Mouse (Mus musculus): ENCODE results near the gene Plk5.
A peak's percentile ranks its signal among the peaks of the same experiment; 100 is the strongest.

Plk5 gene

DNA sequence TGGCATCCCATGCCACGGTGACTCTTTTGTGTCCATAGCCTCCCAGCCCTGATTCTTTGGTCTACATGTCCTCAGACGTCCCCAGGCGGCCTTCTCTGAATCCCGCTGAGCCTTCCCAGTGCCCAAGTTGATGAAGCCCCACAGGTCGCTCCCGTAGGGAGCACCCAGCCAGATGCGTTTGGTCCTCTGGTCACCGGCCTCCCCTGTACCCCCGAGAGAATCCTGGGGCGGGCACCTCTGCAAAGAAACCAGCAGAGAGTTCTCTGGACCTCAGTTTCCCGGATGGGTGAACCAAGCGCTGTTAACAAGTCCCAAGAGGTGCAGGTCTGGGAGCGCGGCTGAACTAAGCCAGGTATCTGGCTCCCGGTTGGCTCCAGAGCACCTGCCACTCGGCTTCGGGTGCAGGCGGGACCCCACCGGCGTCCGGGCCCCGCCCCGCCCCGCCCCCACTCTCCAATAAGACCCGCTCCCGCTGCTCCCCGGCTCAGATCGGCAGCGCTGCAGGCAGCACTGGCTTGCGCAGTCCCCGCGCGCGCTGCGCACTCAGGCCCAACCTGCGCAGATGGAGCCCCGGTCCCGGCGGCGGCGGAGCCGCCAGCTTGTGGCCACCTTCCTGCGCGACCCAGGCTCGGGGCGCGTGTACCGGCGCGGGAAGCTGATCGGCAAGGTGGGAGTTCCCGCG is at the start of gene Plk5:
Gene Plk5 (plus strand): TSS at position 459 of the 682 bp plus-strand sequence.
- DNase-seq: no peak

DNA sequence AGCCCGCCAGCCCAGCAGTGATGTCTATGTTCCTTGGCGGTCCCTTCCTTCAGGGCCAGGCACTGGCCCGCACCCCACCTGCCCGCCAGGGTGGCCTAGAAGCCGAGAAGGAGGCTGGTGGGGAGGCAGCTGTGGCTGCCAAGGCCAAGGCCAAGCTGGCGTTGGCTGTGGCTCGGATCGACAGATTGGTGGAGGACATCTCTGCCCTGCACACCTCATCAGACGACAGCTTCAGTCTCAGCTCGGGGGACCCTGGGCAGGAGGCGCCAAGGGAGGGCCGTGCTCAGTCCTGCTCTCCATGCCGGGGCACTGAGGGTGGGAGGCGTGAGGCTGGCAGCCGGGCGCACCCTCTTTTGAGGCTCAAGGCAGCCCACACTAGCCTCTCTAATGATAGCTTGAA is 44.7 kb upstream of the Plk5 start:
- no peak for DNase-seq

DNA sequence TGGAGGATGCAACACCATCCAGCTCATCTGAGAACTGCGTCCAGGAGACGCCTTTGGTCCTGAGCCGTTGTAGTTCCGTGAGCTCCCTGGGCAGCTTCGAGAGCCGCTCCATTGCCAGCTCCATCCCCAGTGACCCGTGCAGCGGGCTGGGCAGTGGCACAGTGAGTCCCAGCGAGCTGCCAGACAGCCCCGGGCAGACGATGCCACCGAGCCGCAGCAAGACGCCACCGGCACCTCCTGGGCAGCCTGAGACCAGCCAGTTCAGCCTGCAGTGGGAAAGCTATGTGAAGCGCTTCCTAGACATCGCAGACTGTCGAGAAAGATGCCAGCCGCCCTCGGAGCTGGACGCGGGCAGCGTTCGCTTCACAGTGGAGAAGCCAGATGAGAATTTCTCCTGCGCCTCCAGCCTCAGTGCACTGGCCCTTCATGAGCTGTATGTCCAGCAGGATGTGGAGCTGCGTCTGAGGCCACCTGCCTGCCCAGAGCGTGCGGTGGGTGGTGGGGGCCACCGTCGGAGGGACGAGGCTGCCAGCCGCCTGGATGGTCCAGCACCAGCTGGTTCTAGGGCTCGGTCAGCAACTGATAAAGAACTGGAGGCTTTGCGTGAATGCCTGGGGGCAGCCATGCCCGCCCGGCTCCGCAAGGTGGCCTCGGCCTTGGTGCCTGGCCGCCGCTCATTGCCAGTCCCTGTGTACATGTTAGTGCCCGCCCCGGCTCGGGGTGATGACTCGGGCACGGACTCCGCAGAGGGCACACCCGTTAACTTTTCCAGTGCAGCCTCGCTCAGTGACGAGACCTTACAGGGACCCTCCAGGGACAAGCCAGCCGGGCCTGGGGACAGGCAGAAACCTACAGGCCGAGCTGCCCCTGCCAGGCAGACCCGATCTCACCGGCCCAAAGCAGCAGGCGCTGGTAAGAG is 43.4 kb upstream of the Plk5 start:
- DNase-seq: no peak

DNA sequence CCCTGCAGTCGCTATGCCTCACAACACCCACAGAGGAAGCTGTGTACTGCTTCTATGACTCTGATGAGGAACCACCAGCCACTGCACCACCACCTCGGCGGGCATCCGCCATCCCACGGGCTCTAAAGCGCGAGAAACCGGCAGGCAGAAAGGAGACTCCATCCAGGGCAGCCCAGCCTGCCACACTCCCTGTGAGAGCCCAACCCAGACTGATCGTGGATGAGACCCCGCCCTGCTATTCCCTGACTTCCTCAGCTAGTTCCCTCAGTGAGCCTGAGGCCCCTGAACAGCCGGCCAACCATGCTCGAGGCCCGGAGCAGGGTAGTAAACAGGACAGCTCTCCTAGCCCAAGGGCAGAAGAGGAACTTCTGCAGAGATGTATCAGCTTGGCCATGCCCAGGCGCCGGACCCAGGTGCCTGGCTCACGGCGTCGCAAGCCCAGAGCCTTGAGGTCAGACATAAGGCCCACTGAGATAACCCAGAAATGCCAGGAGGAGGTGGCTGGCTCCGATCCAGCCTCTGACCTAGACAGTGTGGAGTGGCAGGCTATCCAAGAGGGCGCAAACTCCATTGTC is 42.5 kb upstream of the Plk5 start:
- DNase-seq: peak; percentile 75 to 77

DNA sequence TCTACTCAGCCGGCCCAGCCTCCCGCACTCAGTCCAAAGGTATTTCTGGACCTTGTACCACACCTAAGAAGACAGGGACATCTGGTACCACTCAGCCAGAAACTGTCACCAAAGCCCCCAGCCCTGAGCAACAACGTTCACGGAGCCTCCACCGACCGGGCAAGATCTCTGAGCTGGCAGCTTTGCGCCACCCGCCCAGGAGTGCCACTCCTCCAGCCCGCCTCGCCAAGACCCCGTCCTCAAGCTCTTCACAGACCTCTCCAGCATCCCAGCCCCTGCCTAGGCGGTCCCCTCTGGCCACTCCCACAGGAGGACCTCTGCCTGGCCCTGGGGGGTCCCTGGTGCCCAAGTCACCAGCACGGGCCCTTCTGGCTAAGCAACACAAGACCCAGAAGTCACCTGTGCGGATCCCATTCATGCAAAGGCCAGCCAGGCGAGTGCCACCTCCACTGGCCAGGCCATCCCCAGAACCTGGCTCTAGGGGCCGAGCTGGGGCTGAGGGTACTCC is 41.7 kb upstream of the Plk5 start:
- no peak for DNase-seq

DNA sequence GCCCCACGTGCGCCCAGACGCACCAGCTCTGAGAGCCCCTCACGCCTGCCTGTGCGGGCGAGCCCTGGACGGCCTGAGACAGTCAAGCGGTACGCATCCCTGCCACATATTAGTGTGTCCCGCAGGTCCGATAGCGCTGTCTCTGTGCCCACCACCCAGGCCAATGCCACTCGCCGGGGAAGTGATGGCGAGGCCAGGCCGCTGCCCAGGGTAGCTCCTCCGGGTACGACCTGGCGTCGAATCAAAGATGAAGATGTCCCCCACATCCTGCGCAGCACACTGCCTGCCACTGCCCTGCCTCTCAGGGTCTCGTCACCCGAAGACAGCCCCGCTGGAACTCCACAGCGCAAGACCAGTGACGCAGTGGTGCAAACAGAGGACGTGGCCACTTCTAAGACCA is 40.9 kb upstream of the Plk5 start:
- no peak for DNase-seq

DNA sequence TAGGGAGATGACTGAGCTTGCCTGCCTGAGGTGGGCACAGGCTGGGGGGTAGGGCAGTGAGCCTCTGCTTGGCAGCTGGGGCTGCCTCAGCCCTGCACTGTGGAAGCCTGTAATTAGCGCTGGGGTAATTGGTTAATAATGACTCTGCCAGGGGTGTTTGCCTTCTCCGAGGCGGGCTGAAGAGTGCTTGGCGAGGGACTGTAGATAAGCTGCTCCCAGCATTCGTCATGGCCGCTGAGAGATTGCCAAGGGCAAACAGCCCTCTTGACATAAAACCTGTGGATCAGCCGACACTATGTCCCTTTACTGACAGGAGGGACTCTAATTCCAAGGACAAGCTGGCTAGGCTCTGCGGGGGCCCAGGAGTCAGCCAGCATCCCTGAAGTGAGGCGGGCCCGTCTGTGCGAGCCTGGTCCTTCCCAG is 39.9 kb upstream of the Plk5 start:
- DNase-seq: no peak

DNA sequence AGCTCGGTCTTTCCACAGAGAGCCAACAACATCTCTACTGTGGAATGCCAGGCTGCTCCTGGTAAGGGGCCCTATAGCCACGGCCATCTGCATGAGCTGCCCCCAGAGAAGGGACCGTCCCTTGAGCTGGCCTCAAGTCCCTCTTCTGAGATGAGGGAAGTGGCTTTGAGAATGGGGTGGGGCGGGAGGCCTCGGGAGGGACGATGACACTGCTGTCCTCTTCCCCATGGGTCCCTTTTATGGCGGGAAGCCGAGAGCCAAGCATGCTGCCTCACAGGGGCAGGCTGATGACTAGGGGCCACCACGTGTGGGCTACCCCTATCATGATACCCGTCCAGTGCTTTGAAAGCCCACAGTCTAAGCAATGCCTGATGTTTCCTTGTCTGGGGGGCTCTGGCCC is 39.2 kb upstream of the Plk5 start:
- no peak for DNase-seq

DNA sequence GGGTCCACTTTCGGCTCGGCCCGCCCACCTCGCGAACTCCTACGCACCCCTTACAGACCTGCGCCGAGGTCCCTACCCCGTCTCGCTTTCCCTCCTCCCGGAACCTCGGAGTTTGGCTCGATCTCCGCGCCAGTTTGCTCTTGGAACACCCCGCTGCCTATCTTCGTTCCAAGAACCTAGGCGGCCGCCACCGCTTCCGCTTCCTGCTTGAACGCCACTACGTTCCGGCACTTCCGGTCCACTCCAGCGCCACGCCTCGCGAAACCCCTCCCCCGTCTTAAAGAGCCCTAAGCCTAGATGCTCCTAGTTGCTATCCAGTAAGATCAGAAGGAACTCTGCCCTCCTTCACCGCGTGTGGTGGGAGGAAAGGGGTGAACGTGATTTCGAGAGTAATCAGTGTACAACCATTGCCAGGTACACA is 35.9 kb upstream of the Plk5 start, which contains the start of gene 2310011J03Rik:
Gene 2310011J03Rik (minus strand): TSS at position 198 of the 421 bp plus-strand sequence.
- DNase-seq: peak; percentile 92

DNA sequence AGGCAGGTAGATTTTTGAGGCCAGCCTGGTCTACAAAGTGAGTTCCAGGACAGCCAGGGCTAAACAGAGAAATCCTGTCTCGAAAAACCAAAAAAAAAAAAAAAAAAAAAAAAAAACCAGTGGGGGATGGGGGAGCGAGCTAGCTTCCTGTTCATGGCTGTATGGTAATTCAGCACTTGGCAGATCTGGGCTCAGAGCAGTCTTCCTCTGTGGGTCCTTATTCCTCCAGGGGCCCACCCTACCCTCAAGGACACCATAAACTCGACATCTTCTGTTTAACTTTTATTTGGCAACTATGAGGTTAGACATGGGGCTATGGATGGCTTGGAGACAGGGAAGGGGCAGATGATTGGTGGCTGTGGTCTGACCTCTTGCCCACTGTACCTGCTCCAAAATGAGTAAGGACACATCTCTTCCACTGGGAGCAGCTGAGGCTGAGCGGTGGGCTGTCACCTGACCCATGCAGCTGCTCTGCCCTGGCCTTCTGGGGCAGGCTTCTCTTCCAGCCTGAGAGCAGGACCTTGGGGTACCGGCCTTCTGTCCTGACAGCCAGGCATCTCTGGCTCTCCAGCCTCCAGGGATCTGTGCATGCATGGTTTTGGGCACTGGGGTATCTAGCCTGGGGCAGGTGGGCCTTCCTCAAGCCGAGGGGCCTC is 35.1 kb upstream of the Plk5 start:
- no peak for DNase-seq

DNA sequence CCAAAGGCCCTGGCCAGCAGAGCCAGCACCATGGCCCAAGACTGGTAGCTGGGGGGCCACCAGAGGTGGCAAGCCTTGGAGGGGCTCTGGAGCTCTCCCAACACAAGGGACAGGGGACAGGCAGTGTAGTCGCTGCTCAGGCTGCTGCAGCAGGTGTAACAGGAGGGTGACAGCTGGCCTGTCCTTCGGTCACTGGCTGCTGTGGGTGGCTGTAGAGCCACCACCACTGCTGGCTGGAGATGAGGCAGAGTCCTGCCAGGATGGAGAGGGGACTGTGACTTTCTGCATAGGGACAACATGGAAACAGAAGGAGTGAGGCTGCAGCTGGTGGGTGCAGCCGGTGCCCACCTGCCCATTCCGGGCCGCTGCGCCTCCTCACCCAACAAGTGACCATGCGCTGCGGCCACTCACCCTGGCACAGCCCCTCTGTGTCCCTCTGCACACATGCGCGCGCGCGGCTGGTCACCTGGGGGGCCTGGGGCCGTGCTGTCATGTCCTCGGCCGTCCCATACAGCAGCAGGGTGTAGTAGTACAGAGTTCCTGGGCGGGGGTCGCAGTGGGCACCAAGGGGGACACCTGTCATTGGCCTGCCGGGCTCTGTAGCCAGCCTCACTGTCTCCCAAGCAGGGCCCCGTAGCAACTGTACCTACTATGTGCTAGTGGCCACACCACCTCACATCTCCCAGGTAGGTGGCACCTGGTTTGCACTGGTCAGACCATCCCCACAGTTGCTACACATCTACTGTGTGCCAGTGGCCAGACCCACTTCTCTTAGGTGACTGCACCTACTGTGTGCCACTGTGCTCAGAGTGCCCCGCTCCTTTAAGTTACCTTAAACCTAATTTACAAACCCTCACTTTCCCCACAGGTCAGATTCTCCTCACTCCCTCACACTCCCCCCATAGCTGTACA is 34.3 kb upstream of the Plk5 start:
- no peak for DNase-seq

DNA sequence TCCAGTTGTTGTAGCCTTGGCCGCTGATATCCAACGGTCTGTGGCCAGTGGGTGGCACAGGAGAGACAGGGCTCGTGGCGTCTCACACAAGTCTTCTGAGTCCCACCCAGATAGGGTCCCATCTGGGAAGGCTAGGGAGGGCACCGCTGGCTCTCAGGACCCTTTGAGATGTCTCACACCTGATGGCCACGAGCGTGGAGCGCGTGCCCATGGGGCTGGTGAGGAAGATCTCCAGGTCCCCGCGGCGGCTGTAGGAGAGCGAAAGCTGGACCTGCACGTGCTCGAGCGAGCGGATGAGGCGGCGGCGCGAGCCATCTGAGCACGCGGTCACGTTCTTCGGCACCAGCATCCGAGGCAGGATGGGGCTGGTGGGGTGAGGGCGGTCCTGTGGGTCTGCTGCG is 33.4 kb upstream of the Plk5 start:
- DNase-seq: peak; percentile 40 to 46

DNA sequence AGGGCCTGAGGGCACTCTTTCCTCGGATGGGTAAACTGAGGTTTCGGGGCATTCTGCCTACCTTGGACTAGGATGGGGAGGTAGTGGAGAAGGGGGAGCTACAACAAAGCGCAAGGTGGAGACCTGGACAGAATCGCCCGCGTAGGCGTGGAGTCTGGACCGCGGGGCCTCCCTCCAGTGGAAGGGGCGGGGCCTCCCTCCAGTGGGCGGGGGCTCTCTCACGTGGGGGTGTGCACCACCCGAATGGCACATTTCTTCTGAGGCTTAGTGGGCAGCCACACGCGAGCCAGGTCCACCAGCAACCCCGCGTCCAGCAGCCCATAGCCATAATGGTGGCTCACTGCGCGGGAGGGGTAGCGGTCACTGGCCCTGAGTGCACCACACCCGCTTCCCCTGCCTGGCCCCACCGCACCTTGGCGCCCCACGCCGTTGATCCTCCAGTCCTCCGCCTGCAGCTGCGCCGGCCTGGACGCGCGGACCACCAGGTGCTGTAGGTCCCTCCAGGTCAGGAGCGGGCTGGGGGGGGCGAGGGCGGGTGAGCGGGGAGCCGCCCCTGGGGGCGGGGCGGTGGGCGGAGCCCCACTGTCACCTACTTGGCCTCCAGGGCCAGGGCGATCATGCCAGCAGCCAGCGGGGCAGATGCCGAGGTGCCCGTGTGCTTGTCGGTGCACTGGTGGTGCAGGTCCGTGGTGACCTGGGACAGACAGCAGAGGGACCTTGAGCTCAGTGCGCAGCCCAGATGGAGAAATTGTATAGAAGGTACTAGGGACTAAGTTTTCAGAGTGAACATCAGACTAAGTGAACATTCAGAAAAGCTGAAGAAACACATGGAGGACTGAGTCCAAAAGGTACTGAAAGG is 32.8 kb upstream of the Plk5 start:
- peak; percentile 82 for DNase-seq

DNA sequence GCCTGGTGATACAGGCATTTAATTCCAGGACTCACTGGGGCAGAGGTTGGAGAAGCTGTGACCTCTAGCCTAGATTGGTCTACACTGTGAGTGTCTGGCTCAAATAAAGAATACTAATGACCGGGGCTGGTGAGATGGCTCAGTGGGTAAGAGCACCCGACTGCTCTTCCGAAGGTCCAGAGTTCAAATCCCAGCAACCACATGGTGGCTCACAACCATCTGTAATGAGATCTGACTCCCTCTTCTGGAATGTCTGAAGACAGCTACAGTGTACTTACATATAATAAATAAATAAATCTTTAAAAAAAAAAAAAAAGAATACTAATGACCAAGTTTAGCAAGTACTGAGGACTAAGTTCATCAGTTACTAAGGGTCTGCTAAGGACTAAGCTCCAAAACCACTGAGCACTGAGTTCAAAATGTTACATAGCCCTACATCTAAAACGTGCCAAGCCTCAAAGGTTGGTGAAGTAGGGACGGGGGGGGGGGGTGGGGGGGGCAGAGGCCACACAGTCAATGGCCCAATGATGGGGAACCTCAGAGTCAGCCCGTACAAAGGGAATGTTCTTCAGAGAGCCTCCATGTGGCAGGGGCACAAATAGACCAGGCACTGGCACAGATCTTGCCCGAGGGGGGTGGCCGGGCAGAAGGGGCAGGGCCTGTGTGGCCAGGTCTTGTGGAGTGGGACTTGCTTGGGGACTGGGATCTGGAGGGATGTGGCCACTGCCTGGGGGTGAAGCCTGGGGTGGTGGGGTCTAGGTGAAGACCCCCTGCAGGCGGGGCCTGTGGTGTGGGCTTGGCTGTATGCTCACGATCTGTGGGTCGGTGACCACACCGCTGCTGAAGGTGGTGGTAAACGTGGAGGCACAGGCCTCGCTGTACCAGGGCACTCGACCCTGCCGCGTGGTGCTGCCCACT is 31.9 kb upstream of the Plk5 start:
- no peak for DNase-seq

DNA sequence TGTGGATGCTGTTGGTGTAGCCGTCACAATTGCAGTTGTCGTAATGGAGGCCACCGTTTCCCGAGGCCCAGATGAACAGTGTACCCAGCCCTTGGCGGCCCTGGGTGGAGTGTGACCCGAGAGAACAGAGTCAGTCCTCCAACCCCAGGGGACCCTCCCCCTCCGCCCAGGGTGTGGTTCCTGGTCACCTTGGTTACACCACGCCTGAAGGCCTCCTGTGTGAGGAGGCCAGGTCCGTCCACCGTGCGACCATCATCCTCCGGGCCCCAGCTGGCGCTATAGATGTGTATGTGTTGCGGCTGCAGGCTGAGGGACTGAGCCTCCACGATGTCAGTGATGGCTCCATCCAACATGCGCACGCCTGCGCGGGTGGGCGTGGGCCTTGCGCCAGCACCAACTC is 31.2 kb upstream of the Plk5 start:
- no peak for DNase-seq

DNA sequence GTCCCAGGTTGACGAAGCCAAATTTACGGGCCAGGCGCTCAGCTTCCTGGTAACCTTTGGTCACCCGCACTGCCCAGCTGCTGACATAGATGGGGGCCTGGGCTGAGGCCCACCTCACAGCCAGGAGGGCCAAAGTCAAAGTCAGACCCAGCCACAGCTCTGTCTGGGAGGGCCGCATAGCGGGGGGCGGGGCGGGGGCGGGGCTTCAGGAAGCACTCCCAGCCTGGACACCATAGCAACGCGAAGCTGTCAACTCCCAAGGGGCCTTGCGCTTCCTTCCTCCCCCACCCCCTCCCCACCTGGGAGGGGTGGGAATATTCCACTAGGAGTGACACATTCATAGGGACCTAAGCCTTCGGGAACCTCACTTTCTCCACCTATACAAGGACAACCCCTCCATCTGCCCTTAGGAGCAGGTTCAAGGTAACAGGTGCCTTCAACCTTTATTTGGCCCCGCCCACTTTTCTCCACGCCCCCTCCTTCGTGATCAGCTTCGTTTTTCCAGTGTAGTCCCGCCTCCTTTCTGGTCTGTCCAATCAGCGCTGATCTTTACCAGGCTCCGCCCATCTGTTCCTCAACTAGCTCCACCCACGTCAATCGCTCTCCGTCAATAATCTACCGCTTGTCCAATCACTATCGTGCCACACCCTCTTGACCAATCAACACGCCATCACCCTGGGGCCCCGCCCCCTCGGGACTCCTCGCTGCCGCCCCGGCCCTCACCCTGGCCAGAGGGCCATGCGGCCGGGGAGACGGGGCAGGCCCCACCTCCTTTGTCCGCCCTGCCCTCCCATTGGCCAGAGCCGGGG is 26.8 kb upstream of the Plk5 start, which contains the start of the genes Pcsk4 and Reep6:
Gene Pcsk4 (minus strand): TSS at position 226 of the 809 bp plus-strand sequence.
Gene Reep6 (plus strand): TSS at position 681 of the 809 bp plus-strand sequence.
- DNase-seq: peak; percentile 97 to 98

DNA sequence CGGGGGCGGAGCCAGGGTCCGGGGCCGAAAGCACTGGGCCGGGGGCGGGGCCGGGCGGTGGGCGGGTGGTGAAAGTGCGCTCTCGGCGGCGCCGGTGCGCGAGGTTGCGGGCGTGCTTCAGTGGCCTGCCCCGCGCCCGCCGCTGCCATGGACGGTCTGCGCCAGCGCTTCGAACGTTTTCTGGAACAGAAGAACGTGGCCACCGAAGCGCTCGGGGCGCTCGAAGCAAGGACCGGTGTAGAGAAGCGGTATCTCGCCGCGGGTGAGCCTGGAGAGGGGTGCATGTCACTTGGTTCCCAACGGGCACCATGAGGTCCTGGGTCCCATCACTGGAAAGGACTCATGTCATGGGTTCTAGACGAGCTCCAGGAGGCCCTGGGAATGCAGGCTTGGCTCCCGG is 26.2 kb upstream of the Plk5 start:
- DNase-seq: no peak

DNA sequence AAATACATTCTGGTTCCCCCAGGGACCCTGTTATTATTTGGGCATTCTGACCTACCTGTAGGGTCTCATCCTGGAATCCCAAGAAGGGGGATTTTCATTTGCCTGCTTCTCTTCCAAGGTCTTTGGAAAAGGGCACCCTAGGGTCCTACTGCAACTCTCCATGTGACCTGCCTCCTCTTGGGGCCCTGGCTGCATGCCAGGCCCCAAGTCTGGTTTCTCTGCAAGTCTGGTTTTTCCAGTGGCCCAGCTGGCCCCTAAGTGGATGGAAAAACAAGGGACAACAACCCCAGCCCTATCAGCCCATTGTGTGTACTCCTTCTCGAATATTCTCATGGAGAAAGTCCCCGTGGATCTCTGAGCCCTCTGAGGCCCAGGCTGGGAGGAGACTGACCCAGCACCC is 25.4 kb upstream of the Plk5 start:
- no peak for DNase-seq

Data from B cell, adult 2 months (primary cell).